Mouse (Mus musculus) frontal cortex, postnatal 36 days (tissue): ENCODE measurements at regions not wholly inside any gene's neighbourhood (a gene's known extent, or its start where the extent isn't known, plus 50 kb on each side); places are given as distances from the start of the nearest gene placed in this dataset.
"Not testable (repeated sequence)": the region's sequence is repeated elsewhere in the genome, so short reads cannot be mapped to it uniquely, and the experiment has no call there.

Source experiments
- DNase-seq, 2 experiments: peaks; one replicate each; pipeline ENCODE4 v3.0.0; 2022; ENCODE audit warnings: low spot score in 2 of 2

GRCm38 (mm10) chr12:43326714-43327334 is 883.3 kb downstream of the Dnajb9 start:
- peak; percentile 3 to 5 for DNase-seq

GRCm38 (mm10) chr12:43310293-43310692 is 899.8 kb downstream of the Dnajb9 start:
- peak in 1 of 2 experiments; percentile 37 for DNase-seq

- no peak for DNase-seq
Observed at GRCm38 (mm10) chr12:43306502-43307051, 903.5 kb downstream of the Dnajb9 start.

- no peak for DNase-seq
Observed at GRCm38 (mm10) chr12:43300504-43300903, 909.6 kb downstream of the Dnajb9 start.

- DNase-seq = no peak
Observed at GRCm38 (mm10) chr12:43280442-43280841, 929.7 kb downstream of the Dnajb9 start.

GRCm38 (mm10) chr12:43265016-43265415 is 945.1 kb downstream of the Dnajb9 start:
- no peak for DNase-seq

- no peak for DNase-seq
Observed at GRCm38 (mm10) chr12:43263845-43264244, 946.3 kb downstream of the Dnajb9 start.

GRCm38 (mm10) chr12:43225950-43226349 is 984.2 kb downstream of the Dnajb9 start:
- DNase-seq = no peak

- no peak for DNase-seq
Observed at GRCm38 (mm10) chr12:43223768-43224435, 986.2 kb downstream of the Dnajb9 start.

GRCm38 (mm10) chr12:43212341-43212740 is 997.8 kb downstream of the Dnajb9 start:
- not testable (repeated sequence) for DNase-seq

- DNase-seq = no peak
Observed at GRCm38 (mm10) chr12:43204589-43204988, 1005.5 kb downstream of the Dnajb9 start.
